Mouse (Mus musculus): Measurements from ENCODE around the gene Pdzd7. TPM values are rescaled to one million over a fixed set of nuclear protein-coding genes. Genes with fewer than 3 reads are reported as not detected.

Pdzd7 gene
- polyA plus RNA-seq, 1 experiment from 2014 or later = 0.39 TPM

- Histone ChIP-seq H3K4me1 (ENCODE audit: insufficient read depth) (peaks cover 14% of the 10 kb centered on the region), H3K27ac (ENCODE audit: low read depth) (no peak overlapping the region), H3K9ac (no peak overlapping the region), H3K4me3 (ENCODE audit: low read depth, low read length) (no peak overlapping the region), H3K9me3 (ENCODE audit: low read depth, low read length) (no peaks in the 10 kb centered on the region), H3K4me2 (no peak overlapping the region), H3K36me3 (ENCODE audit: insufficient read depth) (peaks cover 32% of the 10 kb centered on the region), H3K27me3 (ENCODE audit: insufficient read depth, low read length) (no peaks in the 10 kb centered on the region)
- ATAC-seq (ENCODE audit: insufficient read depth) (no peak), DNase-seq (no peak)
- WGBS = 81% methylated on average over 7 of the region's 7 CpGs
- no peak for TF ChIP-seq CTCF (IDR thresholded peaks at IDR 0.05; ENCODE audit: low read depth)
These were observed 41.6 kb downstream of the Pdzd7 start for GRCm38 (mm10) chr19:45003740-45004516.

- TF ChIP-seq CTCF (IDR thresholded peaks at IDR 0.05; ENCODE audit: low read depth) = peak; percentile 31; the same call in 1 of the 2 replicates
- no peak overlapping the region for H3K4me2 ChIP-seq
These were observed 43.2 kb downstream of the Pdzd7 start for GRCm38 (mm10) chr19:45002301-45002700.

GRCm38 (mm10) chr19:44999647-45000046 is 45.9 kb downstream of the Pdzd7 start:
- peaks cover 22% of the 10 kb centered on the region for H3K36me3 ChIP-seq (ENCODE audit: insufficient read depth)
- H3K27me3 ChIP-seq (ENCODE audit: insufficient read depth, low read length) = no peaks in the 10 kb centered on the region
- H3K4me2 ChIP-seq = no peak overlapping the region
- ATAC-seq (ENCODE audit: insufficient read depth) (no peak), DNase-seq (no peak)
- H3K27ac ChIP-seq (ENCODE audit: low read depth) = no peak overlapping the region
- no peak overlapping the region for H3K4me3 ChIP-seq (ENCODE audit: low read depth, low read length)
- no peaks in the 10 kb centered on the region for H3K4me1 ChIP-seq (ENCODE audit: insufficient read depth)
- WGBS = 83% methylated on average over 8 of the region's 8 CpGs
- H3K9me3 ChIP-seq (ENCODE audit: low read depth, low read length) = no peaks in the 10 kb centered on the region
- no peak for TF ChIP-seq CTCF (IDR thresholded peaks at IDR 0.05; ENCODE audit: low read depth)
- H3K9ac ChIP-seq = no peak overlapping the region

More at GRCm38 (mm10) chr19:45002301-45002700, 43.2 kb downstream of the Pdzd7 start:
- H3K27me3 ChIP-seq (ENCODE audit: insufficient read depth, low read length) = no peaks in the 10 kb centered on the region
- no peak for ATAC-seq (ENCODE audit: insufficient read depth)
- WGBS = 56% methylated on average over 3 of the region's 3 CpGs
- H3K36me3 ChIP-seq (ENCODE audit: insufficient read depth) = peaks cover 27% of the 10 kb centered on the region
- no peak overlapping the region for H3K4me3 ChIP-seq (ENCODE audit: low read depth, low read length)
- peaks cover 10% of the 10 kb centered on the region for H3K4me1 ChIP-seq (ENCODE audit: insufficient read depth)
- DNase-seq = no peak
- H3K9ac ChIP-seq = no peak overlapping the region
- H3K27ac ChIP-seq (ENCODE audit: low read depth) = no peak overlapping the region
- no peaks in the 10 kb centered on the region for H3K9me3 ChIP-seq (ENCODE audit: low read depth, low read length)

DNA sequence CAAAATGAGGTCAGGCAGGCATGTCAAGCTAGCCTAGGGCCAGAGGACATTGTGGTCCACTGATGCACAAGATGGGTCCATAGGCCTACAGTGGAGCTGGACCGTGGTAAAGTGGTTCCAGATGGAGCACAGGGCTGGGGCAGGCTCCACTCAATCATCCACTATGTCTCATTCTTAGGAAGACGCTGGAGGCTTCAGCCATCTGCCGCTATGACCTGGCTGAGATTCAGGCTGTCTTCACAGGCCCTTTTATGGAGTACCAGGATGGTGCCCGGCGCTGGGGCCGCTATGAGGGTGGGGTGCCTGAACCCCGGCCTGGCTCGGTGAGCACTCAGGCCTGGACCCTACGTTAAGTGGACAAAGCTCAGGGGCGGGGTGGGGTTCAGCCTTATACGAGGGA is 47.7 kb downstream of the Pdzd7 start:
- H3K9ac ChIP-seq = no peak overlapping the region
- no peak overlapping the region for H3K4me2 ChIP-seq
- no peak for TF ChIP-seq CTCF (IDR thresholded peaks at IDR 0.05; ENCODE audit: low read depth)
- WGBS = 73% methylated on average over 11 of the region's 11 CpGs
- no peak overlapping the region for H3K4me3 ChIP-seq (ENCODE audit: low read depth, low read length)
- no peaks in the 10 kb centered on the region for H3K27me3 ChIP-seq (ENCODE audit: insufficient read depth, low read length)
- H3K27ac ChIP-seq (ENCODE audit: low read depth) = no peak overlapping the region
- H3K9me3 ChIP-seq (ENCODE audit: low read depth, low read length) = no peaks in the 10 kb centered on the region
- H3K36me3 ChIP-seq (ENCODE audit: insufficient read depth) = peaks cover 5% of the 10 kb centered on the region; the same call in 1 of the 2 replicates
- ATAC-seq (ENCODE audit: insufficient read depth) (no peak), DNase-seq (no peak)
- no peaks in the 10 kb centered on the region for H3K4me1 ChIP-seq (ENCODE audit: insufficient read depth)

DNA sequence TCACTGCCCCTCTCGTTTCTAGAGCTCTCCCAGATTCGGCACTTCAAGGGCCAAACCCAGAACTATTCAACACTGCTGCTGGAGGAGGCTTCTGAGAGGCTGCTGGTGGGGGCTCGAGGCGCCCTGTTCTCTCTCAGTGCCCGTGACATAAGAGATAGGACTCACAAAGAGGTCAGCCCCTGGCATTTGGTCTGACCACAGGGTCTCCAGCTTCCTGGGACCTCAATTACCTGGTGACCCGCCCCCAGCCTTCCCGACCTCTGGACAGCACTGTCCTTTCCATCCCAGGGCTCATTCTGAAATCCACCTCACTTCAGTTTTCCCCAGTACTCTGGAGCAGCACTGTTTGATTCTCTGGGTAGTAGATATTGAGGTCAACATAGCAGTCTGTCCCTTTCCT is 52.8 kb downstream of the Pdzd7 start:
- no peaks in the 10 kb centered on the region for H3K36me3 ChIP-seq (ENCODE audit: insufficient read depth)
- no peak overlapping the region for H3K27ac ChIP-seq (ENCODE audit: low read depth)
- no peak overlapping the region for H3K4me3 ChIP-seq (ENCODE audit: low read depth, low read length)
- no peaks in the 10 kb centered on the region for H3K9me3 ChIP-seq (ENCODE audit: low read depth, low read length)
- H3K4me2 ChIP-seq = no peak overlapping the region
- ATAC-seq (ENCODE audit: insufficient read depth) (no peak), DNase-seq (no peak)
- peaks cover 10% of the 10 kb centered on the region for H3K4me1 ChIP-seq (ENCODE audit: insufficient read depth)
- H3K9ac ChIP-seq = no peak overlapping the region
- WGBS = 53% methylated on average over 7 of the region's 7 CpGs
- no peaks in the 10 kb centered on the region for H3K27me3 ChIP-seq (ENCODE audit: insufficient read depth, low read length)
- TF ChIP-seq CTCF (IDR thresholded peaks at IDR 0.05; ENCODE audit: low read depth) = no peak

DNA sequence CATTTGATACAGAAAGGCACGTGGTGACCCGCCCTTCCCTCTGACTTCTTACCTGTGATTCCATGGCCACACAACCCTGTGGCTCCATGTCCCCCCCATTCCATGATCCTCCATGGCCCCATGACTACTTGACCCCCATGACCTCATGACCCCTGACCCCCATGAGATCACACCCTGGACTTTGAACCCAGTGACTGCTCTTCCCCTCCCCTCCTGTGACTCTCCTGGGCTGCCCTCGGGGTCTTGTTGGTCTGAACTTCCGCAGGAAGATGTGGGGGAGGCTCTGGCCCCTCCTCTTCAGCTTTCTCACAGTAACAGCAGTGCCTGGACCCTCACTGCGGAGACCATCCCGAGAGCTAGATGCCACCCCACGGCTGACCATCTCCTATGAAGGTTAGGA is 53.3 kb downstream of the Pdzd7 start:
- H3K4me1 ChIP-seq (ENCODE audit: insufficient read depth) = peaks cover 10% of the 10 kb centered on the region
- no peak overlapping the region for H3K4me2 ChIP-seq
- no peak overlapping the region for H3K9ac ChIP-seq
- no peaks in the 10 kb centered on the region for H3K9me3 ChIP-seq (ENCODE audit: low read depth, low read length)
- H3K4me3 ChIP-seq (ENCODE audit: low read depth, low read length) = no peak overlapping the region
- DNase-seq (no peak), ATAC-seq (ENCODE audit: insufficient read depth) (no peak)
- no peaks in the 10 kb centered on the region for H3K27me3 ChIP-seq (ENCODE audit: insufficient read depth, low read length)
- H3K36me3 ChIP-seq (ENCODE audit: insufficient read depth) = no peaks in the 10 kb centered on the region
- no peak overlapping the region for H3K27ac ChIP-seq (ENCODE audit: low read depth)
- 49% methylated on average over 7 of the region's 7 CpGs for WGBS
- TF ChIP-seq CTCF (IDR thresholded peaks at IDR 0.05; ENCODE audit: low read depth) = no peak

- ATAC-seq (ENCODE audit: insufficient read depth) (no peak), DNase-seq (no peak)
- Histone ChIP-seq H3K9me3 (ENCODE audit: low read depth, low read length) (no peaks in the 10 kb centered on the region), H3K4me1 (ENCODE audit: insufficient read depth) (peaks cover 10% of the 10 kb centered on the region), H3K9ac (no peak overlapping the region), H3K4me3 (ENCODE audit: low read depth, low read length) (no peak overlapping the region), H3K27me3 (ENCODE audit: insufficient read depth, low read length) (no peaks in the 10 kb centered on the region), H3K27ac (ENCODE audit: low read depth) (no peak overlapping the region), H3K36me3 (ENCODE audit: insufficient read depth) (no peaks in the 10 kb centered on the region), H3K4me2 (peak overlapping the region; percentile 8; the same call in 1 of the 2 replicates)
- TF ChIP-seq CTCF (IDR thresholded peaks at IDR 0.05; ENCODE audit: low read depth) = no peak
- 59% methylated on average over 8 of the region's 8 CpGs for WGBS
These were observed 54.5 kb downstream of the Pdzd7 start for GRCm38 (mm10) chr19:44991031-44991430.
